20 mouse cellular contexts compared by ENCODE assay signal in the genomic region with DNA sequence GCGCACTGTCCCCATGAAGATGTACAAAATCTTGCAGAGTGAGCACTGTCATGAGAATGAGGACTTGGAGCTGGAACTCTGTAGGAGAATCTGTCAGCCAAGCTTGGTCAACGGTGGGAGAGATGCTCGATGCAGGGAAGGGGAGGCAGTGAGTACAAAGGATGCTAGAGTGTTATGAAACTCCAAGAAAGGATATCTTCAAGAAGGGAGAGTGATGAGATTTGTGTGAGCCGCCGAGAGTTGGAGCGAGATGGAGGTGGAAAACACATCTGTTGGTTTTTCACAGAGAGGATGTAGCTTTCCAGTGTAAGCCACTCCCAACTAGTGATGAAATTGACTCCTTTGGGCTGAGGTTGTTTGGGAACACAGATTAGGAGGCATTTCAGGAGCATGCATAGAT.
"Had no signal": no experiment of that assay in that cellular context is flagged by ENCODE, and none has a peak within 500 bp of the region (broad histone marks: within the 10 kb centered on the region; RNA-seq: fewer than 3 reads in every experiment).

No protein-coding gene starts in this region.

- ATAC-seq: intestine, postnatal 0 days; liver, embryonic 12.5 days; midbrain, embryonic 13.5 days had no signal

- DNase-seq: kidney, adult 2 months; kidney, postnatal 25 days; layer of hippocampus, adult 9-11 months; liver; lung, adult 18-20 months; lung, postnatal 10 days; lung, postnatal 36 days; thymus, adult 18-20 months; thymus, postnatal 36 days had no signal

- H3K4me3 ChIP-seq: layer of hippocampus, adult 2 months; limb, embryonic 10.5 days; limb, embryonic 13.5 days; liver, embryonic 12.5 days; liver, embryonic 15.5 days; lung, embryonic 15.5 days; megakaryocyte, embryonic 14.5 days; midbrain, embryonic 10.5 days; midbrain, embryonic 13.5 days had no signal

- H3K27ac ChIP-seq: kidney, postnatal 0 days; layer of hippocampus, adult 2 months; limb, embryonic 10.5 days; limb, embryonic 13.5 days; liver, embryonic 12.5 days; liver, embryonic 15.5 days; lung, embryonic 15.5 days; midbrain, embryonic 10.5 days; midbrain, embryonic 13.5 days had no signal
